Comparison of ENCODE assay signal across 24 mouse cellular contexts in the genomic region with DNA sequence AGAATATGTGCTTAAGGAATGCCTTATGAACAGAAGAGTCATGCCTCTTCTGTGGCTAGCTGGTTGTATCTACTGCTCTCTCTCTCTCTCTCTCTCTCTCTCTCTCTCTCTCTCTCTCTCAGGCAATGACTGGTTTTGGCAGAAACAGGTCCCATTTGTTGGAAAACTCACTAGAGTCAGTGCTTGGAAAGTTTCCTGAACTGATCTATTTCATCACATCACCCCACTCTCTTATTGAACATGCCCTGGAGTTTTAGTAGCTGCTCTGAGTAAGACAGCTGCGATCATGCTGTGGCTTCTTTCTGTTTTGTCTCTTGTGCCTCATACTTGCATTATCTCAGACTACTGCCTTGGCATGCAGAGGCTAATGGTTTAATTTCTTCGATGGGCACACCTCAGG.
DNase-seq lines count a peak whose midpoint lies in the region; ATAC-seq lines count a peak whose summit lies in the region.
"Had no signal": no experiment of that assay in that cellular context is flagged by ENCODE, and none has a peak within 500 bp of the region (broad histone marks: within the 10 kb centered on the region; RNA-seq: fewer than 3 reads in every experiment).

No protein-coding gene starts in this region.

- no peak overlapping the region for H3K4me2 ChIP-seq in forebrain, embryonic 16.5 days (ENCODE audit: low read length)
- no peak overlapping the region for H3K4me2 ChIP-seq in forebrain, embryonic 12.5 days
- H3K4me2 ChIP-seq: embryonic facial prominence, embryonic 12.5 days; heart, embryonic 12.5 days; hindbrain, embryonic 13.5 days; limb, embryonic 13.5 days; liver, embryonic 15.5 days; midbrain, embryonic 15.5 days; neural tube, embryonic 13.5 days had no signal

- H3K9me3 ChIP-seq in forebrain, embryonic 16.5 days (ENCODE audit: control insufficient read depth, low read length): no peaks in the 10 kb centered on the region
- no peaks in the 10 kb centered on the region for H3K9me3 ChIP-seq in forebrain, embryonic 12.5 days
- H3K9me3 ChIP-seq: heart, embryonic 12.5 days; hindbrain, embryonic 13.5 days; limb, embryonic 13.5 days; liver, embryonic 15.5 days; midbrain, embryonic 15.5 days; neural tube, embryonic 13.5 days had no signal

- H3K36me3 ChIP-seq in forebrain, embryonic 16.5 days (ENCODE audit: control insufficient read depth, insufficient read depth): no peaks in the 10 kb centered on the region
- H3K36me3 ChIP-seq in forebrain, embryonic 12.5 days (replicated peaks): no peaks in the 10 kb centered on the region
- H3K36me3 ChIP-seq: embryonic facial prominence, embryonic 12.5 days; heart, embryonic 12.5 days; hindbrain, embryonic 13.5 days; limb, embryonic 13.5 days; liver, embryonic 15.5 days; midbrain, embryonic 15.5 days; neural tube, embryonic 13.5 days had no signal

- peak; percentile 41 for DNase-seq in Muller cell, postnatal 12 days (ENCODE audit: inconsistent ontology term)
- DNase-seq in layer of hippocampus, adult 11-12 months (ENCODE audit: low spot score): peak; percentile 14
- peak; percentile 15 to 27 for DNase-seq in layer of hippocampus, postnatal 10 days (ENCODE audit: low spot score in 2 of 2)
- DNase-seq in gastrocnemius, adult 8-10 months (ENCODE audit: low spot score in 2 of 2): no peak
- DNase-seq in heart, postnatal 14 days: no peak
- DNase-seq: adrenal gland, postnatal 36 days; cerebellum, adult 11-12 months; gastrocnemius, postnatal 10 days; kidney, adult 18-20 months; retina, postnatal 1 day; thymus, postnatal 14 days had no signal

- intact Hi-C loops in heart, postnatal 14 days (cut with DNase I): no loop called here

- H3K27me3 ChIP-seq in forebrain, embryonic 16.5 days (replicated peaks; ENCODE audit: control insufficient read depth, insufficient read depth, low read length): no peaks in the 10 kb centered on the region
- H3K27me3 ChIP-seq in forebrain, embryonic 12.5 days: no peaks in the 10 kb centered on the region
- H3K27me3 ChIP-seq: embryonic facial prominence, embryonic 12.5 days; heart, embryonic 12.5 days; hindbrain, embryonic 13.5 days; limb, embryonic 13.5 days; liver, embryonic 15.5 days; midbrain, embryonic 15.5 days; neural tube, embryonic 13.5 days had no signal

- no peak overlapping the region for H3K9ac ChIP-seq in forebrain, embryonic 16.5 days (replicated peaks; ENCODE audit: low read depth, low read length)
- no peak overlapping the region for H3K9ac ChIP-seq in forebrain, embryonic 12.5 days
- H3K9ac ChIP-seq: embryonic facial prominence, embryonic 12.5 days; heart, embryonic 12.5 days; hindbrain, embryonic 13.5 days; limb, embryonic 13.5 days; liver, embryonic 15.5 days; midbrain, embryonic 15.5 days; neural tube, embryonic 13.5 days had no signal

- peaks cover 5% of the 10 kb centered on the region for H3K4me1 ChIP-seq in forebrain, embryonic 16.5 days (replicated peaks; ENCODE audit: control insufficient read depth, insufficient read depth, low read length)
- no peaks in the 10 kb centered on the region for H3K4me1 ChIP-seq in forebrain, embryonic 12.5 days
- H3K4me1 ChIP-seq: embryonic facial prominence, embryonic 12.5 days; heart, embryonic 12.5 days; hindbrain, embryonic 13.5 days; limb, embryonic 13.5 days; liver, embryonic 15.5 days; midbrain, embryonic 15.5 days; neural tube, embryonic 13.5 days had no signal

- H3K4me3 ChIP-seq in forebrain, embryonic 16.5 days (replicated peaks; ENCODE audit: low read length): no peak overlapping the region
- H3K4me3 ChIP-seq in forebrain, embryonic 12.5 days (replicated peaks): no peak overlapping the region
- H3K4me3 ChIP-seq: embryonic facial prominence, embryonic 12.5 days; heart, embryonic 12.5 days; hindbrain, embryonic 13.5 days; limb, embryonic 13.5 days; liver, embryonic 15.5 days; midbrain, embryonic 15.5 days; myocyte; neural tube, embryonic 13.5 days had no signal

- 0 out of 2 replicates have a peak, but pooled peaks have one; percentile 28 for ATAC-seq in forebrain, embryonic 16.5 days
- no peak for ATAC-seq in forebrain, embryonic 12.5 days (ENCODE audit: low FRiP score)
- ATAC-seq: CD4-positive, CD25-positive, alpha-beta regulatory T cell, adult 4 months; inflammation-experienced regulatory T-cells, adult 6 months; midbrain, embryonic 15.5 days had no signal

- 89% methylated on average over 2 of the region's 2 CpGs for WGBS in forebrain, embryonic 16.5 days
- 90% methylated on average over 2 of the region's 2 CpGs for WGBS in forebrain, embryonic 12.5 days

- H3K27ac ChIP-seq in forebrain, embryonic 16.5 days (ENCODE audit: low read length): no peak overlapping the region
- no peak overlapping the region for H3K27ac ChIP-seq in forebrain, embryonic 12.5 days
- H3K27ac ChIP-seq: embryonic facial prominence, embryonic 12.5 days; hindbrain, embryonic 13.5 days; limb, embryonic 13.5 days; liver, embryonic 15.5 days; macrophage; midbrain, embryonic 15.5 days; neural tube, embryonic 13.5 days had no signal

Comparison
In these comparisons a context has a peak if more than half of its experiments do, and no peak if none do; other contexts are left out.
1. DNase-seq: peak in Muller cell, postnatal 12 days (single experiment), layer of hippocampus, adult 11-12 months (single experiment) and layer of hippocampus, postnatal 10 days (2 of 2); none in gastrocnemius, adult 8-10 months (0 of 2) and heart, postnatal 14 days (0 of 2).